Mouse (Mus musculus) hindlimb bud, embryonic 11.5 days (tissue): Measurements from ENCODE around the gene Rasal3.
A peak's percentile ranks its signal among the peaks of the same experiment; 100 is the strongest.

Experiments
- DNase-seq: peaks from one replicate; pipeline ENCODE4 v3.0.0-alpha.2; 2012; ENCODE audit warnings: low read depth, low spot score; ENCODE audit errors: extremely low spot score

The Rasal3 gene

DNA sequence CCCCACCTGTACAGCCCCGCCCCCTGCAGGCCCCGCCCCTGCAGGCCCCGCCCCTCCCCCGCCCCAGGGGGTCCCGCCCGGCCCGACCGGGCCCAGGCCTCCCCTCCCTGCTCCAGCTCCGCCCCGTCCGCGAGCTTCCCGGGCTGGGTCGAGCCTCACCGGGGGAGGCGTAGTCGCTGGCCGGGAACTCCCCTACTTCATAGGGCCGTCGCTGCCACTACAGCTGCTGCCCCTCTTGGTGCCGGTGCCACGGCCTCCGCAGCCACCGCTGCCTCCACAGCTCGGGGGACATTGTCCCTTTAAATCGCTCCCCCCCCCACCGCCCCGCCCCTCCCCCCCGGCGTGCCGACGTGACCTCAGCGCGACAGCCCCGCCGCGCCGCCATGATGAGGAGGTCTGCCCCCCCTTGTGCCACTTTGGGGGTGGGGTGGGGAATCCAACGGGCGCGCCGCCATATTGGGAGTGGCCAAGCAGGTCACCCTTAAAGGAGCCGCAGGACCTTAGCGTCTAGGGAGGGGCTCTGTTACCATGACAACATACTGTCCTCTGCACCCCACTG, 14.2 kb downstream of the Rasal3 start, which contains the start of gene Wiz:
Gene Wiz (minus strand): TSS at position 339 of the 559 bp plus-strand sequence.
- peak; percentile 58 for DNase-seq

DNA sequence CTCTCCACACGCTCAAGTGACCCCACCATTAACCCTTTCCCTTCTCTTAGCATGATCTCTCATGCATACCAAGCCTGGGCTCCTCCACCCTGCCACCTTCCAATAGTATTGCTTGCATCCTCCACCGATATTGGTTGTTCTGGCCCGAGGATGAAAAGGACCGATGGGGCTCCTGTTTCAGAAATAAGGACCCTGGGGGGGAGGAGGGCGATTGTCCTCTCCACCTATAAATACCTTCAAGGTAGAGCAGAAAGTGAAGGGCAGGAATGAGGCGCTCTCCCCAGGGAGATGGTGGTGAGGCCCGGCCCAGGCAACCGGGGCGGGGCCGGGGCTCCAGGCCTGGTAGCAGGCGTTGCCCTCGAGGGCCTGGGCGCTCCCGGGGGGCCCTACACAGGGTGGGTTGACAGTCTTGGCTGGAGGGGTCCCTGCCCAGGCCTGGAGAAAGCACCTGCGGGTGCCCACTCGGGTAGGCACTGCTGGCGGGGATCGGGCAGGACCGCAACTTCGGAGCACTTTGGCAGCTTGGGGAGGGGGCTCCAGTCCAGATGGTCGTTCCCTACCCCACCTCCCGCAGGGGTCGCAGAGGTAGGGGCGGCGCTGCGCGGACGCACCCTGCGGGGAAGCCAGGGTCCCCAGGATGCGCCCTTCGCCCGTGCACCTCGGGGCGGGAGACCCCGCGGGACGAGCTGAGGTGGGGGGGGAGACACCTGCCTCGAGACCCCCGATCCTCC, 14.8 kb downstream of the Rasal3 start:
- DNase-seq: no peak

DNA sequence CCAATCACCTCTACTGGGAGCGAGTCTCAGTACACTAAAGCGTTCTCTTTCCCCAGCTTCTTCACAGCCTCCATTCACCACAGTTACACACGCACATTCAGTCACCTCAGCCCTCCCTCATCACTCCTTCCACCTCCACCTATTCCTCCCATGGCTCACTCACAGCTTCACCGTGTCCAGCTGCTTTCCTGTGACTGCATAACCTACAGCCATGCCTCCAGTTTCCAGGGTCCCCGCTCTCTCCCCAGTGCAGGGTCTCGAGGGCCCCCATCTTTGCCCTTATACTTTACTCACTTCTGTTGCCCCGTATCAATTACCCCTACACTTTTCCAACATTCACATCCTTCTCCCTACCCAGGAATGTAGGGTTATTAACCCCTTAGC, 15.4 kb downstream of the Rasal3 start:
- no peak for DNase-seq

- DNase-seq: no peak
Observed at GRCm38 (mm10) chr17:32386659-32387432, 16.5 kb downstream of the Rasal3 start.

DNA sequence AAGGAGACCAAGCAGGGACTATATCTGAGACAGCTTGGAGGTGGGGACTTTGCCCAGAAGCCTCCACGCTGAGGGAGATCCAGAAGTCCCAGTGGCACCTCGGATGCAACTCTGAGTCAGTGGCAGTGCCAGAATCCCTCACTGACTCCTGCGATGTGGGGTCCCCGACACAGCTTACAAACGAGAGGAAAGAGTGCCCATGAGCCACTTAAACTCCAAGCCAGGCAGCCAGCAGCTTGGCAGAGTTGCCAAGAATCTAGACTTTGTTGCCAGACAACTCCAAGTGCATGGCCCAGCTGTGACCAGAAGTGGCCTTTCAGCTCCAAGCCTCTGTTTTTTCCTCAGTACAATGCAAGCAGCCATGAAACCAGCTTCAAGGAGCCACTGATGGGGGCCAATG, 19.7 kb downstream of the Rasal3 start:
- no peak for DNase-seq

DNA sequence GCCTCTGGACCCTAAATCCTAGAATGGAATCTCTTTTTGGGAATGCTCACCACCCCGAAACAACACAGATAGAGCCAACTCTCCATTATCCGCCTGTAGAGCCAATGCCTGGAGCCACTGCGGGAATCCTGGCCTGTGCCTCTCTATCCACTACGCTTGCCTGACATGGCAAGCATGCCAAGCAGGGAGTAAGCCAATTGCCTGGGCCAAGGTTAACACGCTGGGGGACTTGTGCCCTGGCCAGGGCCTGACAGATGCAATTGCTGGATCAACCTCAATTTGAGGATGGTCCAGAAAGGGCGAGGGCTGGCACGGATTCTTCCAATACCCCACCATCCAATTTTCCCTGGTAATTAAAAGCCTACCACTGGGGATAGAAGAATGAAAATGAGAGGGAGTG, 20.8 kb downstream of the Rasal3 start:
- no peak for DNase-seq

GRCm38 (mm10) chr17:32378786-32379185, 24.6 kb downstream of the Rasal3 start:
- DNase-seq: no peak

DNA sequence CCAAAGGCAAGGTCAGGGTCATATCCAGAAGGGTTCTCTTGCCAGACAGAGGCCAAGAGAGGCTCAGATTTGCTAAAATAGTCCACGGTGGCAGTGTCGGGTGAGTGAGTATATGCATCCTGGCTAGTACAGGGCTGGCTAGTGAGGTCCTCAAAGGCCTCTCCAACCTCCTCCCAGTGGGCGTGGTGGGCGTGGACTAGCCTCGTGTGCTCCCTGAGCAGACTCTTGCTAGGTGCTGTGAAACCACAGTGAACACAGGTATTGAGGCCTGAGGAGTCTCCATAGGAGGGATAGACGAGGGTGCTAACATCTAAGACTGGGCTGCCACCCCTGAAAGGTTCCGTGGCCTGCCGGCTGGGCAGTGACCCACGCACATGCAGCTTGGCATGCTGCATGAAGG, 26.2 kb downstream of the Rasal3 start:
- no peak for DNase-seq

DNA sequence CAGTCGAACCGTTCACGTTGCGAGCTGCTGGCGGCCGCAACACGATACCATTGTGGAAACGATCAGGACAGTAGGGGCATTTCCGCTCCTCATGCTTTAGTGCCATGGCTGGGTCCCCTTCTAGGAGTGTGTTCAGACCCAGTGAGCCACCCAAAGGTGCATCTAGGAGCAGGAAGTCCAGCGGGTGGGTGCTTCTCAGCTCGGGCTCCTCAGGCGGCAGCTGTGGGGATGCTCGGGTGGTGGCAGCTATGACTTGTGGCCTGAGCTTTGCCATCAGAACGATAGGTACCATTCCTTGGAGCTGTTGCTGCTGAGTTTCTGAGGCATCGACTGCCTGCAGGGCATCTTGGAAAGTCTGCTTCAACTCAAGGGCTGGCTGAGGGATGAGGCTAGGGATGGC, 26.9 kb downstream of the Rasal3 start:
- no peak for DNase-seq

GRCm38 (mm10) chr17:32368991-32369578, 34.3 kb downstream of the Rasal3 start:
- DNase-seq: no peak

DNA sequence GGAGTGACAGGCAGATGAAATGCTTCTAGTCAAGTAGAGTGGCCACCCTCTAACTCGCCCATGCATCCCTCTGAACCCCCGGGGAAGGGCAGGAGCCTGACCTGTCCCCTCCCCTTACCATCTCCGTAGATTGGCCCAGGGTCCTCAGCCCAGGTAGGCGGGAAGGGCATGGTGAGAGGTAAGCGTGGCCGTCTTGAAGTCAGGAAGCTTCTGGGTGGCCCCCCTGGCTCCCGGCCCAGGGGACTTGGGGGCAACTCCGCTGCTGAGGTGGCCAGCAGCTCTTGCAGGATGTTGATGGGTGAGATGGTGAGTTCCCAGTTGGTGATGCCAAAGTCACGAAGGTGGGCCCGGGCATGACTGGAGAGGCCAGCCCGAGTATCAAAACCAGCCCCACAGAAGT, 35.7 kb downstream of the Rasal3 start:
- no peak for DNase-seq

- DNase-seq: no peak
Observed at GRCm38 (mm10) chr17:32365296-32365695, 38.1 kb downstream of the Rasal3 start.

DNA sequence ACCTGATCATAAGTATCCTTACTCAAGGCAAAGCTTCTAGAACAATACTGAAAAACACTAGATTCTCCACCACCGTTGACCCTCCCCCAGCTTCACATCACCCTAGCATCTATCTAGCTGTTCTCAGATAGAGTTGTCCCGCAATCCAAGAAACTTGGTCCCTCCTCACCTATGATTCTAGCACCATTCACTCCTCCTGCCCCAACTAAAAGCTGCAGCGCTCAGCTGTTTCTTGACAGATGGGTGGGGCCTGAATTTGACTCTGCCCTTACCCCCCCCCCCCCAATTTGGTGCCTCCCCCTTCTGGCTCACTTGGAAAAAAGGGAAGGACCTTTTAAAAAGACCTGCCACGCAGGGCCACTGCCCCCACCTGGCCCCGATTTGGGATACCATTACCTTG, 38.5 kb downstream of the Rasal3 start:
- no peak for DNase-seq

DNA sequence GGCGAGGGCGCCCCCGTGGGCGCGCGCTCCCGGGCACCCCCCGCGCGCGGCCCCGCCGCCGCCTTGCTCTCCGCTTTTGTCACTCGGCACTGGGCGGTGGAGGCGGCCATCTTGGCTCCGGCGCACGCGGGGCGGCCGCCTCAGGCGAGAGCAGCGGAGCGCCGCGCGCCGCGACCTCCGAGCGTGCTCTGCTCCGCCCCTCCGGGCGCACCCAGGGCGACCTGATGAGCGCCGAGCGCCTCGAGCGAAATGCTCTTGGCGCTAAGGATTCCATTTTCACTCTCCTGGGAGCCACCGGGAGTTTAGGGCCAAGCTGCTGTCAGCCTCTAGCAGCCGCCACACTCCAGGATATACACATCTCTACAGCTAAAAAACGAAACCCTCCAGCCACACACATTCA, 39.1 kb downstream of the Rasal3 start:
- DNase-seq: peak; percentile 82

GRCm38 (mm10) chr17:32363821-32364301, 39.5 kb downstream of the Rasal3 start:
- DNase-seq: no peak

- no peak for DNase-seq
Observed at GRCm38 (mm10) chr17:32362686-32363085, 40.7 kb downstream of the Rasal3 start.

- no peak for DNase-seq
Observed at GRCm38 (mm10) chr17:32359928-32360327, 43.5 kb downstream of the Rasal3 start.

GRCm38 (mm10) chr17:32358943-32359340, 44.4 kb downstream of the Rasal3 start:
- no peak for DNase-seq

DNA sequence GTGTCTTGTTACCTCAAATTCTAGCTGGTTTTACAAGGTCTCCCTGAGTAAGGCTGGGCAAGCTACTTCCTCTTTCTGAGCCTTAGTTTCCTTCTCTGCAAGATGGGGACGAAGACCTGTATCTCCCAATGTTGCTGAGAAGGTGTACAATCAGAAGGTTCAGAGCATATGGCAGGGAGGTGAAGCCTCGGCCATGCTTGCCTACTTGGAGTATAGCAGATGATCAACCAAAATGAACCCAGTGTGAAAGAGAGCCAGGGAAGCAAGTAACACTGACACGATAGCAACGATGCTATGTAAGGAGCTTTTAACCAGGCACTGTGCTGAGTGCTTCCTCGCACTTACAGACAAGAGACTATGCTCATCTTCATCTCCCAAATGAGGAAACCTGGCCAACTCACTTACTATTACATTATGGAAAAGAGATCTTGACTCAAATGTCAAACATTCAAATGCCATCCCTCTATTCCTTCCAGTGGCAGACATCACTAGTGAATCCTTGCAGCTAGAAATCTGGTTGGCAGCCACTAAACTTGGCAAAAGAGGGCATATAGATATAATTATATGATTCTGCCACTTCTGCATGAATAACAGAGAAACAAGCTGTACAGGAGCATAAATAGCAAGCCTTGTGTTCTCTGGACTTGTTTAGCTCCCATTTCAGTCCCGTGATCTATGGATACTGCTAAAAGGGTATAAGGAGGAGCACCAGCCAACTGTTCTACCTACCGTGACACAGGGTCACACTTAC, 45.0 kb downstream of the Rasal3 start:
- DNase-seq: no peak

DNA sequence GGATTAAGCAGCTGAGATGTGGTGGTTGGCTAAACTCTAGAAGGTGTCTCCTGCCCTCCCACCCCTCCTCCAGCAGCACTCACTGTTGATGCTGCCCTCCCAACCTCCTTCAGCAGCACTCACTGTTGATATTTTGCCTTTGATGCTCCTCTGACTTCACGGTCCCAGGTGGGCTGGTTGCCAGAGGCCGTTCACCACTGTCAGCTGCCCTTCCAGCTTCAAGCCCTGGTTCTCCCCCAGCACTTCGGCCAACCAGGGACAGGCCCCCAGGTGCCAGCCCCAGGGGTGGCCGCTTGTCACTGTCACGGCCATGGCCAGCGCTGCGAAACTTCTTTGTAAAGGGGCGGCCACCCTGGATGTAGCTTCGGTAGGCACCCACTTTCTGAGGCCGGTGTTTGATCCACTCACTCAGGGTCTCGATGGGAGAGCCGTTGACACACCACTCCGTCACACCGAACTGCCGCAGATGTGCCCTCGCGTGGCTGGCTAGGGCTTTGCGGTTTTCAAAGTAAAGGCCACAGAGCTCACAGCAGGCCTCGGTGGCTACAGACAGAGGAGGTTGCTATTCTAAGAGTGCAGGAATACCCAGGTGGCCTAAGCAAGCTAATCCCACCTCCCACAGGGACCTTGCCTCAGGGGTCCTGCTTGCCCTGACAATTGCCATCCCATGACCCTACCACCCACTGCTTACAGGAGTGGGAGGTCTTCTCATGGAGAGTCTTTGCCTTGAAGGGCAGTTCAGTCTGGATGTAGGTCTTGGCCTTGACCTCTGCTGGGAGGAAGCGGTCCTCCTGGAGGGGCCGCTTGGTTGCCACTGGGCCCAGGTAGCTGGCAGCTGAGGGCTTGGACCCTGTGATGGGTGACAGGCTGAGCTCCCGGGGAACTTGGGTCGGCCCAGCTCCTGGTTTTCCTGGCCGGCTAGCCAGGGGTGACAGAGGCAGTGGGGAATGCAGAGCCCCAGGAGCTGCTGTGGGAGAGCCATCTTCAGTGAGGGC, 46.3 kb downstream of the Rasal3 start:
- DNase-seq: no peak
